Mouse (Mus musculus): ENCODE data around the gene Gm10447. TPM values are rescaled to one million over a fixed set of nuclear protein-coding genes. Genes with fewer than 3 reads are reported as not detected.

Gene Gm10447
- polyA plus RNA-seq, 1 experiment from 2014 or later: 0.25 TPM

DNA sequence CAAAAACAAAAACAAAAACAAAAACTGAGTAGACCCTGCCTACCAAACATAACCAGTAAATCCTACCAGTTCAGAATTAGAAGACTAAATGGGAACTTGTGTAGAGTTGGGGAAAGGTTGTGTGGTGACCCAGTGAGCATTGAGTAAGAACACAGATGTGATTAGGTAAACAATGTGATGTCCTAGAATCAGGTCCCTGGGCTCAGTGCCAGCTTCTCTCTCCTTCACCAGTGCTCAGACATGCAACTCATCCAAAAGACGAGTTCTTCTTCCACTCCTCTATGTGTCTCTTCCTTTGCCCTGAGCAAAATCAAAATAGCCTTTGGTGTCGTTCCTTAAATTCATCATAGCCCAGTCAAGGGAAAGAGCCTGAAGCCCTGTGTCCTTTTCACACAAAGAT, 32.1 kb downstream of the Gm10447 start:
- H3K36me3 ChIP-seq: peaks cover 23% of the 10 kb centered on the region
- no peaks in the 10 kb centered on the region for H3K9me3 ChIP-seq
- 65% methylated on average over 2 of the region's 2 CpGs for WGBS
- H3K27ac ChIP-seq: no peak overlapping the region
- no peak for ATAC-seq (ENCODE audit: insufficient number of reproducible peaks, insufficient read depth, low FRiP score, low TSS enrichment, low read depth)
- no peak overlapping the region for H3K4me3 ChIP-seq
- no peak overlapping the region for H3K4me2 ChIP-seq
- no peak overlapping the region for H3K9ac ChIP-seq
- H3K4me1 ChIP-seq: peaks cover 5% of the 10 kb centered on the region
- no peaks in the 10 kb centered on the region for H3K27me3 ChIP-seq

DNA sequence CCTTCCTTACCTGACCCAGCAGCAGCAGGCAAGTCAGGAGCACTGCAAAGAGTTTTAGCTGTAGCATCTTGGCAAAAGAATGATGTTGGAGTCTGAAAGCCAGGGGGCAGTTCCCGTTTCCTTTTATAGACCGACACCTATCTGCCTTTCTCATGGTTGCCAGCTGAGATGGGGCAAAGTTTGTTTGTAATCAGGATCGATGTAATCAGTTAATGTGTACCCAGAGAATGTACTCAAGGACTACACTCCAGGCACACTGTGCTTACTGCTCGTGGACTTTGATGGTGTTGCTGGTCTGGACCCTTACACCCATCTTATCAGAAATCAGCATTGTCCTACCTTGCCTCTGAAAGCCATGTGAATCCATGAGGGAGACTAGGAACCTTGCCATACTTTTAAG, 33.9 kb downstream of the Gm10447 start, which contains the start of gene Leap2:
Gene Leap2, minus strand, starts transcription at position 135 of the 400 bp plus-strand sequence.
- H3K9me3 ChIP-seq: no peaks in the 10 kb centered on the region
- H3K4me1 ChIP-seq: no peaks in the 10 kb centered on the region
- no peak for ATAC-seq (ENCODE audit: insufficient number of reproducible peaks, insufficient read depth, low FRiP score, low TSS enrichment, low read depth)
- WGBS: 92% methylated on average over 4 of the region's 4 CpGs
- no peaks in the 10 kb centered on the region for H3K27me3 ChIP-seq
- H3K4me3 ChIP-seq: no peak within 1 kb of the TSS
- no peak within 1 kb of the TSS for H3K9ac ChIP-seq
- peaks cover 29% of the 10 kb centered on the region for H3K36me3 ChIP-seq
- no peak within 1 kb of the TSS for H3K4me2 ChIP-seq
- no peak within 1 kb of the TSS for H3K27ac ChIP-seq

GRCm38 (mm10) chr11:53418048-53418447, 38.9 kb downstream of the Gm10447 start:
- ATAC-seq (ENCODE audit: insufficient number of reproducible peaks, insufficient read depth, low FRiP score, low TSS enrichment, low read depth): no peak
- no peak overlapping the region for H3K4me2 ChIP-seq

GRCm38 (mm10) chr11:53413871-53414270, 43.0 kb downstream of the Gm10447 start:
- 92% methylated on average over 4 of the region's 4 CpGs for WGBS
- no peak overlapping the region for H3K4me2 ChIP-seq
- no peaks in the 10 kb centered on the region for H3K27me3 ChIP-seq
- H3K27ac ChIP-seq: no peak overlapping the region
- H3K4me1 ChIP-seq: no peaks in the 10 kb centered on the region
- no peaks in the 10 kb centered on the region for H3K9me3 ChIP-seq
- no peak overlapping the region for H3K4me3 ChIP-seq
- H3K9ac ChIP-seq: no peak overlapping the region
- peaks cover 89% of the 10 kb centered on the region for H3K36me3 ChIP-seq
- no peak for ATAC-seq (ENCODE audit: insufficient number of reproducible peaks, insufficient read depth, low FRiP score, low TSS enrichment, low read depth)

More at GRCm38 (mm10) chr11:53418048-53418447, 38.9 kb downstream of the Gm10447 start:
- Histone ChIP-seq H3K9me3 (no peaks in the 10 kb centered on the region), H3K9ac (no peak overlapping the region), H3K27me3 (no peaks in the 10 kb centered on the region), H3K4me1 (no peaks in the 10 kb centered on the region), H3K4me3 (no peak overlapping the region), H3K36me3 (peaks cover 77% of the 10 kb centered on the region), H3K27ac (no peak overlapping the region)

DNA sequence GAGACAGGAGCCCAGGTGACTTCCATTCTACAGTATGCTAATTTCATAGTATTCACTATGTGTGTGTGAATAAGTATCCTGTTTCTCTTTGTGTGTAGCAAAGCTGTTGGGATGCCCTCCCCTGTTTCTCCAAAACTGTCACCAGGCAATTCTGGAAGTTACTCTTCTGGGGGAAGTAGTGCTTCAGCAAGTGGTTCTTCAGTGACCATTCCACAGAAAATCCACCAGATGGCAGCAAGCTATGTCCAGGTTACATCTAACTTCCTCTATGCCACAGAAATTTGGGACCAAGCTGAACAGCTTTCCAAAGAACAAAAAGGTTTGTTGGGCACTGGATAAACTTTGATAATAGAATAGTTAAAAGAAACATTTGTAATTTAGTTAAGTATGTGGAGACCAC, 45.2 kb downstream of the Gm10447 start:
- Histone ChIP-seq H3K9ac (no peak overlapping the region), H3K4me2 (no peak overlapping the region), H3K36me3 (peaks cover 86% of the 10 kb centered on the region), H3K27me3 (no peaks in the 10 kb centered on the region), H3K4me3 (no peak overlapping the region), H3K4me1 (no peaks in the 10 kb centered on the region), H3K9me3 (no peaks in the 10 kb centered on the region), H3K27ac (no peak overlapping the region)
- no peak for ATAC-seq (ENCODE audit: insufficient number of reproducible peaks, insufficient read depth, low FRiP score, low TSS enrichment, low read depth)

Small RNA genes lying within 50 kb of the gene (microRNA-seq; reads per million reads assigned to microRNA genes)
- not detected for gene Mir6920

Other genes starting within 250 kb of the Gm10447 start
- 80.5 and 84.4 TPM in 2 replicates for gene Hspa4, start 156.7 kb downstream of the Gm10447 start, polyA plus RNA-seq (2015; fragmentation: Nextera tagmentation; extraction: Ambion mirVana)
- 21.5 and 23.5 TPM in 2 replicates for gene Zcchc10, start 132.4 kb downstream of the Gm10447 start, polyA plus RNA-seq (2015; fragmentation: Nextera tagmentation; extraction: Ambion mirVana)
- 60.8 and 61.1 TPM in 2 replicates for gene Aff4, start 106.3 kb downstream of the Gm10447 start, polyA plus RNA-seq (2015; fragmentation: Nextera tagmentation; extraction: Ambion mirVana)
- 0.94 TPM in 1 of 2 replicates, not detected in the other for gene Leap2, start 33.9 kb downstream of the Gm10447 start, polyA plus RNA-seq (2015; fragmentation: Nextera tagmentation; extraction: Ambion mirVana)
- 536 and 539 TPM in 2 replicates for gene Uqcrq, start 26.3 kb downstream of the Gm10447 start, polyA plus RNA-seq (2015; fragmentation: Nextera tagmentation; extraction: Ambion mirVana)
- 2.3 and 3.1 TPM in 2 replicates for gene Gdf9, start 26.1 kb downstream of the Gm10447 start, polyA plus RNA-seq (2015; fragmentation: Nextera tagmentation; extraction: Ambion mirVana)
- gene Shroom1, start 95 bp upstream of the Gm10447 start, polyA plus RNA-seq (2015; fragmentation: Nextera tagmentation; extraction: Ambion mirVana): 5.7 and 5.9 TPM in 2 replicates
- gene Gm9837, start 13.4 kb upstream of the Gm10447 start, polyA plus RNA-seq (2015; fragmentation: Nextera tagmentation; extraction: Ambion mirVana): not detected in 2 replicates
- not detected in 2 replicates for gene Gm9945, start 23.1 kb upstream of the Gm10447 start, polyA plus RNA-seq (2015; fragmentation: Nextera tagmentation; extraction: Ambion mirVana)
- gene Sowaha, start 23.2 kb upstream of the Gm10447 start, polyA plus RNA-seq (2015; fragmentation: Nextera tagmentation; extraction: Ambion mirVana): 0.21 and 1.2 TPM in 2 replicates
- 38.1 and 43.6 TPM in 2 replicates for gene Sept8, start 62.1 kb upstream of the Gm10447 start, polyA plus RNA-seq (2015; fragmentation: Nextera tagmentation; extraction: Ambion mirVana)
- 118 and 122 TPM in 2 replicates for gene Kif3a, start 110.3 kb upstream of the Gm10447 start, polyA plus RNA-seq (2015; fragmentation: Nextera tagmentation; extraction: Ambion mirVana)
- gene Il4, start 161.6 kb upstream of the Gm10447 start, polyA plus RNA-seq (2015; fragmentation: Nextera tagmentation; extraction: Ambion mirVana): 1.1 and 2.7 TPM in 2 replicates
- not detected in 2 replicates for gene Il13, start 177.6 kb upstream of the Gm10447 start, polyA plus RNA-seq (2015; fragmentation: Nextera tagmentation; extraction: Ambion mirVana)